ENCODE assay signal across 10 mouse cellular contexts in genomic region chr13:96131911-96132310, GRCm38 (mm10). TPM values are rescaled to one million over a fixed set of nuclear protein-coding genes. Genes with fewer than 3 reads are reported as not detected.
DNase-seq lines count a peak whose midpoint lies in the region; ATAC-seq and TF ChIP-seq lines count a peak whose summit lies in the region.
"Had no signal": no experiment of that assay in that cellular context is flagged by ENCODE, and none has a peak within 500 bp of the region (broad histone marks: within the 10 kb centered on the region; RNA-seq: fewer than 3 reads in every experiment).

No protein-coding gene starts in this region.

- H3K9me3 ChIP-seq in kidney, embryonic 14.5 days (ENCODE audit: control insufficient read depth, low read length) = no peaks in the 10 kb centered on the region
- H3K9me3 ChIP-seq in forebrain, embryonic 16.5 days (ENCODE audit: control insufficient read depth, low read length) = no peaks in the 10 kb centered on the region
- H3K9me3 ChIP-seq in liver, postnatal 0 days (ENCODE audit: low read length) = no peaks in the 10 kb centered on the region

- DNase-seq in kidney, postnatal 10 days = no peak
- peak; percentile 33 for DNase-seq in brain, adult 2 months (ENCODE audit: low read depth, low spot score)
- DNase-seq in liver, postnatal 0 days = no peak
- DNase-seq in spleen, adult 18-20 months = no peak
- DNase-seq in spleen, postnatal 4 days (ENCODE audit: low spot score in 2 of 2) = no peak
- DNase-seq in layer of hippocampus, postnatal 36 days = no peak

- H3K36me3 ChIP-seq in kidney, embryonic 14.5 days (ENCODE audit: control insufficient read depth, insufficient read depth, low read length) = no peaks in the 10 kb centered on the region
- no peaks in the 10 kb centered on the region for H3K36me3 ChIP-seq in forebrain, embryonic 16.5 days (ENCODE audit: control insufficient read depth, insufficient read depth)
- H3K36me3 ChIP-seq in liver, postnatal 0 days (replicated peaks; ENCODE audit: insufficient read depth, low read length) = no peaks in the 10 kb centered on the region

- no peak overlapping the region for H3K9ac ChIP-seq in kidney, embryonic 14.5 days (ENCODE audit: low read depth, low read length)
- H3K9ac ChIP-seq in forebrain, embryonic 16.5 days (replicated peaks; ENCODE audit: low read depth, low read length) = peak overlapping the region; percentile 47
- no peak overlapping the region for H3K9ac ChIP-seq in liver, postnatal 0 days (replicated peaks)

- H3K4me3 ChIP-seq in kidney, embryonic 14.5 days (ENCODE audit: low read length) = peak overlapping the region; percentile 44
- H3K4me3 ChIP-seq in forebrain, embryonic 16.5 days (replicated peaks; ENCODE audit: low read length) = peak overlapping the region; percentile 59
- H3K4me3 ChIP-seq in liver, postnatal 0 days (ENCODE audit: low read depth, low read length) = no peak overlapping the region

- TF ChIP-seq EP300 in liver, postnatal 0 days (IDR thresholded peaks at IDR 0.05; ENCODE audit: low read depth) = no peak

- peaks cover 81% of the 10 kb centered on the region for H3K27me3 ChIP-seq in kidney, embryonic 14.5 days (ENCODE audit: control insufficient read depth, insufficient read depth, low read length)
- H3K27me3 ChIP-seq in forebrain, embryonic 16.5 days (replicated peaks; ENCODE audit: control insufficient read depth, insufficient read depth, low read length) = peaks cover 24% of the 10 kb centered on the region
- peaks cover 53% of the 10 kb centered on the region for H3K27me3 ChIP-seq in liver, postnatal 0 days (ENCODE audit: insufficient read depth, low read length)

- peak overlapping the region; percentile 86 for H3K4me2 ChIP-seq in kidney, embryonic 14.5 days (replicated peaks; ENCODE audit: low read depth, low read length)
- peak overlapping the region; percentile 68 for H3K4me2 ChIP-seq in forebrain, embryonic 16.5 days (ENCODE audit: low read length)
- 0 out of 2 replicates have a peak overlapping the region, but pooled peaks have one; percentile 4 for H3K4me2 ChIP-seq in liver, postnatal 0 days (ENCODE audit: low read depth, low read length)

- 2% methylated on average over 19 of the region's 19 CpGs for WGBS in kidney, embryonic 14.5 days
- 2% methylated on average over 19 of the region's 19 CpGs for WGBS in forebrain, embryonic 16.5 days
- under 1% methylated on average over 19 of the region's 19 CpGs for WGBS in liver, postnatal 0 days (ENCODE audit: insufficient replicate concordance)

- peaks cover 3% of the 10 kb centered on the region; the same call in 1 of the 2 replicates for H3K4me1 ChIP-seq in kidney, embryonic 14.5 days (ENCODE audit: control insufficient read depth, insufficient read depth, low read length)
- H3K4me1 ChIP-seq in forebrain, embryonic 16.5 days (replicated peaks; ENCODE audit: control insufficient read depth, insufficient read depth, low read length) = peaks cover 23% of the 10 kb centered on the region
- H3K4me1 ChIP-seq in liver, postnatal 0 days (ENCODE audit: insufficient read depth) = no peaks in the 10 kb centered on the region

- no peak for ATAC-seq in kidney, embryonic 14.5 days (ENCODE audit: low FRiP score, low TSS enrichment)
- no peak for ATAC-seq in forebrain, embryonic 16.5 days
- no peak for ATAC-seq in liver, postnatal 0 days

- H3K27ac ChIP-seq in kidney, embryonic 14.5 days (ENCODE audit: low read depth, low read length) = no peak overlapping the region
- H3K27ac ChIP-seq in forebrain, embryonic 16.5 days (ENCODE audit: low read length) = peak overlapping the region; percentile 28; the same call in 1 of the 2 replicates
- H3K27ac ChIP-seq in liver, postnatal 0 days (ENCODE audit: low read depth) = no peak overlapping the region

- no peak for TF ChIP-seq CTCF in liver, postnatal 0 days (IDR thresholded peaks at IDR 0.05; ENCODE audit: low read depth)

RNA-seq across cellular contexts. Expression of gene Sv2c, which starts 0.5 kb away (rescaled TPM):
- polyA plus RNA-seq in kidney, embryonic 14.5 days (2014; fragmentation: Nextera tagmentation; extraction: Ambion mirVana) = 0.53 and 0.57 TPM in 2 replicates
- polyA plus RNA-seq in forebrain, embryonic 16.5 days (2015; fragmentation: Nextera tagmentation; extraction: Ambion mirVana) = 2.8 and 4.8 TPM in 2 replicates
- 0.29 and 0.60 TPM in 2 replicates for polyA plus RNA-seq in liver, postnatal 0 days (2015; fragmentation: Nextera tagmentation; extraction: Ambion mirVana)
- total RNA-seq in layer of hippocampus, postnatal 36 days (2021) = 10 to 100 TPM; 14.2 to 14.5 TPM

RNA-seq across cellular contexts. Expression of gene Gm17190, which starts 50.1 kb away (rescaled TPM):
- polyA plus RNA-seq in kidney, embryonic 14.5 days (2014; fragmentation: Nextera tagmentation; extraction: Ambion mirVana) = not detected in 2 replicates
- polyA plus RNA-seq in forebrain, embryonic 16.5 days (2015; fragmentation: Nextera tagmentation; extraction: Ambion mirVana) = 0.20 TPM in 1 of 2 replicates, not detected in the other
- not detected in 2 replicates for polyA plus RNA-seq in liver, postnatal 0 days (2015; fragmentation: Nextera tagmentation; extraction: Ambion mirVana)
- total RNA-seq in layer of hippocampus, postnatal 36 days (2021) = not detected
- total RNA-seq: left cerebral cortex, postnatal 14 days had no signal
- polyA plus RNA-seq: spleen, adult 2 months had no signal

RNA-seq across cellular contexts. Expression of gene Gm20075, which starts 50.7 kb away (rescaled TPM):
- polyA plus RNA-seq in kidney, embryonic 14.5 days (2014; fragmentation: Nextera tagmentation; extraction: Ambion mirVana) = 33.9 and 40.6 TPM in 2 replicates
- polyA plus RNA-seq in forebrain, embryonic 16.5 days (2015; fragmentation: Nextera tagmentation; extraction: Ambion mirVana) = 27.9 and 34.7 TPM in 2 replicates
- 8.5 and 8.8 TPM in 2 replicates for polyA plus RNA-seq in liver, postnatal 0 days (2015; fragmentation: Nextera tagmentation; extraction: Ambion mirVana)
- total RNA-seq in layer of hippocampus, postnatal 36 days (2021) = 10 to 100 TPM; 21.3 to 24.8 TPM

Comparison
In these comparisons a context has a peak if more than half of its experiments do, and no peak if none do; other contexts are left out.
1. H3K4me2 ChIP-seq: peak in every context shown above with its lines; median percentile 86 in kidney, embryonic 14.5 days; 68 in forebrain, embryonic 16.5 days; 4 in liver, postnatal 0 days.